In genomic region chr11:26785164-26785563, GRCm38 (mm10) we compare ENCODE assay signal across 9 mouse cellular contexts.
A peak's percentile ranks its signal among the peaks of the same experiment; 100 is the strongest.
DNase-seq lines count a peak whose midpoint lies in the region; ATAC-seq and TF ChIP-seq lines count a peak whose summit lies in the region.
"Had no signal": no experiment of that assay in that cellular context is flagged by ENCODE, and none has a peak within 500 bp of the region (broad histone marks: within the 10 kb centered on the region; RNA-seq: fewer than 3 reads in every experiment).

No protein-coding gene starts in this region.

- H3K4me1 ChIP-seq in kidney, embryonic 16.5 days (ENCODE audit: insufficient read depth, low read length), result no peaks in the 10 kb centered on the region
- peaks cover 6% of the 10 kb centered on the region; the same call in 1 of the 2 replicates for H3K4me1 ChIP-seq in limb, embryonic 14.5 days (ENCODE audit: control insufficient read depth, insufficient read depth, low read length)
- H3K4me1 ChIP-seq: neural tube, embryonic 13.5 days had no signal

- no peaks in the 10 kb centered on the region for H3K27me3 ChIP-seq in kidney, embryonic 16.5 days (ENCODE audit: insufficient read depth, low read length)
- H3K27me3 ChIP-seq in limb, embryonic 14.5 days (ENCODE audit: control insufficient read depth, insufficient read depth, low read length), result no peaks in the 10 kb centered on the region
- H3K27me3 ChIP-seq: neural tube, embryonic 13.5 days had no signal

- no peak overlapping the region for H3K27ac ChIP-seq in kidney, embryonic 16.5 days (ENCODE audit: low read length)
- no peak overlapping the region for H3K27ac ChIP-seq in limb, embryonic 14.5 days (replicated peaks; ENCODE audit: low read depth, low read length)
- H3K27ac ChIP-seq: neural tube, embryonic 13.5 days had no signal

- 23% methylated on average over 1 of the region's 1 CpGs for WGBS in kidney, embryonic 16.5 days
- WGBS in limb, embryonic 14.5 days, result 18% methylated on average over 1 of the region's 1 CpGs

- DNase-seq in kidney, postnatal 25 days, result no peak
- peak; percentile 30 for DNase-seq in adipocyte (ENCODE audit: low spot score)
- no peak for DNase-seq in limb, embryonic 14.5 days (ENCODE audit: low spot score)
- DNase-seq in spleen, postnatal 10 days (ENCODE audit: low spot score in 2 of 2), result no peak
- no peak for DNase-seq in urinary bladder, postnatal 14 days (ENCODE audit: low spot score)
- DNase-seq in adrenal gland, adult 18-20 months (ENCODE audit: low spot score in 2 of 2), result no peak

- H3K4me2 ChIP-seq in kidney, embryonic 16.5 days (replicated peaks; ENCODE audit: low read depth, low read length), result no peak overlapping the region
- H3K4me2 ChIP-seq in limb, embryonic 14.5 days (replicated peaks; ENCODE audit: low read depth, low read length, severe bottlenecking), result no peak overlapping the region
- H3K4me2 ChIP-seq: neural tube, embryonic 13.5 days had no signal

- no peak for TF ChIP-seq POLR2A in limb, embryonic 14.5 days (IDR thresholded peaks at IDR 0.05; ENCODE audit: borderline replicate concordance, extremely low read depth, insufficient read depth, insufficient read length)

- H3K9me3 ChIP-seq in kidney, embryonic 16.5 days (ENCODE audit: low read length), result no peaks in the 10 kb centered on the region
- H3K9me3 ChIP-seq in limb, embryonic 14.5 days (ENCODE audit: control insufficient read depth, low read length), result no peaks in the 10 kb centered on the region
- H3K9me3 ChIP-seq: neural tube, embryonic 13.5 days had no signal

- no peak overlapping the region for H3K9ac ChIP-seq in kidney, embryonic 16.5 days (replicated peaks; ENCODE audit: low read length)
- H3K9ac ChIP-seq in limb, embryonic 14.5 days (ENCODE audit: low read depth, low read length, severe bottlenecking), result no peak overlapping the region
- H3K9ac ChIP-seq: neural tube, embryonic 13.5 days had no signal

- peak; percentile 61; the same call in 1 of the 2 replicates for ATAC-seq in kidney, embryonic 16.5 days (ENCODE audit: low FRiP score, low TSS enrichment)
- ATAC-seq in CD4-positive, CD25-positive, alpha-beta regulatory T cell, adult 4 months, result peak; percentile 51
- ATAC-seq in limb, embryonic 14.5 days (ENCODE audit: low FRiP score, low read depth), result peak; percentile 63; the same call in 1 of the 2 replicates

- no peaks in the 10 kb centered on the region for H3K36me3 ChIP-seq in kidney, embryonic 16.5 days (ENCODE audit: insufficient read depth, low read length)
- H3K36me3 ChIP-seq in limb, embryonic 14.5 days (ENCODE audit: control insufficient read depth, insufficient read depth, low read length), result no peaks in the 10 kb centered on the region
- H3K36me3 ChIP-seq: neural tube, embryonic 13.5 days had no signal

- H3K4me3 ChIP-seq in kidney, embryonic 16.5 days (ENCODE audit: low read length), result no peak overlapping the region
- H3K4me3 ChIP-seq in limb, embryonic 14.5 days (replicated peaks; ENCODE audit: low read length), result no peak overlapping the region
- H3K4me3 ChIP-seq: neural tube, embryonic 13.5 days had no signal
